Mouse (Mus musculus): ENCODE data around the gene Cwc25.

- TF ChIP-seq EP300 (IDR thresholded peaks at IDR 0.05; ENCODE audit: low read depth) (no peak), CTCF (IDR thresholded peaks at IDR 0.05; ENCODE audit: low read depth) (no peak)
These were observed 43.1 kb upstream of the Cwc25 start for GRCm38 (mm10) chr11:97809235-97810121.

All from liver, embryonic 14.5 days (tissue).